Mouse (Mus musculus) adrenal gland, postnatal 36 days (tissue): ENCODE results near the gene Parp4. TPM values are rescaled to one million over a fixed set of nuclear protein-coding genes. Genes with fewer than 3 reads are reported as not detected.

Experiments
- DNase-seq, 2 experiments: peaks; one replicate each; pipeline ENCODE4 v3.0.0; 2021; ENCODE audit warnings: mixed read lengths in 1 of 2
- total RNA-seq, 2 experiments: library from RNA; stranded (reverse); gene quantifications; 2 replicates each; pipeline ENCODE4 v1.2.3; 2021

Parp4 gene
- total RNA-seq, 2 experiments from 2014 or later, result 32.6 to 39.3 TPM

GRCm38 (mm10) chr14:56605136-56605535 is 29.7 kb downstream of the Parp4 start:
- no peak for DNase-seq

GRCm38 (mm10) chr14:56613212-56613611 is 37.8 kb downstream of the Parp4 start:
- DNase-seq, result no peak

- DNase-seq, result no peak
Observed at GRCm38 (mm10) chr14:56617470-56617869, 42.1 kb downstream of the Parp4 start.

GRCm38 (mm10) chr14:56620425-56620824 is 45.0 kb downstream of the Parp4 start:
- DNase-seq, result peak; percentile 19 to 24

GRCm38 (mm10) chr14:56626202-56626601 is 50.8 kb downstream of the Parp4 start:
- no peak for DNase-seq

GRCm38 (mm10) chr14:56628336-56628735 is 52.9 kb downstream of the Parp4 start:
- no peak for DNase-seq

GRCm38 (mm10) chr14:56631109-56631508 is 55.7 kb downstream of the Parp4 start:
- no peak for DNase-seq

- no peak for DNase-seq
Observed at GRCm38 (mm10) chr14:56647206-56647605, 71.8 kb downstream of the Parp4 start.

- no peak for DNase-seq
Observed at GRCm38 (mm10) chr14:56649448-56649847, 74.0 kb downstream of the Parp4 start.

- no peak for DNase-seq
Observed at GRCm38 (mm10) chr14:56665651-56666050, 90.2 kb downstream of the Parp4 start.

GRCm38 (mm10) chr14:56666909-56667308 is 91.5 kb downstream of the Parp4 start:
- DNase-seq, result no peak

- peak; percentile 99 to 100 for DNase-seq
Observed at GRCm38 (mm10) chr14:56667969-56668802, 92.8 kb downstream of the Parp4 start, which contains the start of gene Mphosph8. TSS of gene Mphosph8 (plus strand) at chr14:56668248.

- DNase-seq, result no peak
Observed at GRCm38 (mm10) chr14:56669046-56669620, 93.7 kb downstream of the Parp4 start.

GRCm38 (mm10) chr14:56685426-56685825 is 110.0 kb downstream of the Parp4 start:
- peak; percentile 8 to 12 for DNase-seq

- no peak for DNase-seq
Observed at GRCm38 (mm10) chr14:56689116-56689515, 113.7 kb downstream of the Parp4 start.

GRCm38 (mm10) chr14:56689766-56690165 is 114.3 kb downstream of the Parp4 start:
- peak in 1 of 2 experiments; percentile 27 for DNase-seq

GRCm38 (mm10) chr14:56695495-56695894 is 120.1 kb downstream of the Parp4 start:
- DNase-seq, result no peak

- no peak for DNase-seq
Observed at GRCm38 (mm10) chr14:56697836-56698235, 122.4 kb downstream of the Parp4 start.

GRCm38 (mm10) chr14:56702644-56703043 is 127.2 kb downstream of the Parp4 start:
- DNase-seq, result no peak

- peak in 1 of 2 experiments; percentile 3 for DNase-seq
Observed at GRCm38 (mm10) chr14:56705687-56706086, 130.3 kb downstream of the Parp4 start.
